Mouse (Mus musculus): ENCODE results near the gene Nme2. TPM values are rescaled to one million over a fixed set of nuclear protein-coding genes. Genes with fewer than 3 reads are reported as not detected.

Nme2 gene
- polyA plus RNA-seq (2021): 404 TPM

DNA sequence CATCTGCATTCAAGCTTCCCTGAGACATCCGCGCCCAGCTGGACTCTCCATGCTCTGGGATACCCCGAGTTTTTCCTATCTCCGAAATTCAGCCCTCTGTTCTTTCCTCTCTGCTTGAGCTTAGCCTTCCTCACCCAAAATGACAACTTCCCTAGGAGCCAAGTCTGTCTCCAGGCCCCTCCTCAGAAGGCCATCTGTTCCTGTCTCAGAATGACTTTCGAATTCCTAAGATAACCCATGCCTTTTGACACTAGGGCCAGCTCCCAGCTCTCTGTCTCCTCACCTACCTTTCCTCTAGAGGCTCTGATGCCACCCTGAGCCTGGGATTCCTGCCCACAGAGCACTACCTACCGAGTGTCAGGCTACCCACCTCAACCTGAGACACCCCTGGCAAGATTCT lies at the start of gene Nme2:
Gene Nme2 (minus strand): TSS at position 101 of the 400 bp plus-strand sequence.
- DNase-seq (ENCODE audit: low read depth, low spot score) (no peak), ATAC-seq (no peak)
- ChIA-PET CTCF (no interaction called here), POLR2A (interaction anchor here (0.6 to 1.0 kb wide), 2 partner anchors 15 to 79 kb away, joined by 3 to 5 read pairs; no protein-coding TSS in a partner anchor)
- no peak for TF ChIP-seq CTCF (IDR thresholded peaks at IDR 0.05)
- in situ Hi-C loops (cut with MboI; ENCODE audit: low pct_unique_long_range_greater_than_20kb): no loop called here
- H3K27me3 ChIP-seq: no peaks in the 10 kb centered on the region

DNA sequence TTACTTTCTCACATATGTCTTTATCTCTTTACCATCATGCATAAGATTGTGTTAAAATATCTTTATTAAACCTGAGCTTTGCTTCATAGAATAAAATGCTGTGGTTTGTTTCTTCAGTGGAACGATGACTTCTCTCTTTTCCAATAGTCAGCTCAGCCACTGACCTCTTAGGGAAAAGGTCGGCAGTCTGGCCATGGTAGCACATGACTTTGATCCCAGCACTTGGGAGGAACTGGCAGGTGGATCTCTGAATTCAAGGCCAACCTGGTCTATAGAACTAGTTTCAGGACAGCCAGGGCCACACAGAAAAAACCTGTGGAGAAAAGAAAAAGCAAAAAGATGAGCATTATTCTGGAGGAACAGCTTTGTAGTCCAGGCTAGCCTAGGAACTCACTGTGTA lies 47.3 kb upstream of the Nme2 start:
- H3K27me3 ChIP-seq: no peaks in the 10 kb centered on the region
- DNase-seq (ENCODE audit: low read depth, low spot score): no peak
- TF ChIP-seq CTCF (IDR thresholded peaks at IDR 0.05): no peak
- CTCF ChIA-PET: interaction anchor here (1.0 kb wide), 1 partner anchor 12 kb away, joined by 4 read pairs; no protein-coding TSS in a partner anchor
- POLR2A ChIA-PET: no interaction called here
- in situ Hi-C loops (cut with MboI; ENCODE audit: low pct_unique_long_range_greater_than_20kb): no loop called here
- no peak for ATAC-seq

DNA sequence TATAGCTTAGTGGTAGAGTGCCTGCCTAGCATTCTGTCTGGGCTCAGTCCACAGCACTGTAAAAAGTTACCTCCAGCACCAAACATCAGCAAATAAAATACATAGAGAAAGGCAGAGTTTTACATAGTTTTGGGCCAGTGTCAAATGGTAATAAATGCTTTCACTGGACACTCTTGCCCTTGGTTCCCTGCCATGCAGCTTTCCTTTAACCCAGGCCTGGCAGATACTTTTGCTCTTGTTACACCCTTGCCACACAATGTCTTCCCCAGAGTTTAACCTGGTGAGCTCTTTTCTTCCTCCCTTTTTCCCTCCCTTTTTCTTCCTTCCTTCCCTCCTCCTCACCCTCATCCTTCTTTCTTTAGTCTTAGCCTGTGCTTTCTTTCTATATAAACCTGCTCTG lies 43.2 kb upstream of the Nme2 start:
- no peak for ATAC-seq
- no peak for DNase-seq (ENCODE audit: low read depth, low spot score)
- no peak for TF ChIP-seq CTCF (IDR thresholded peaks at IDR 0.05)
- in situ Hi-C loops (cut with MboI; ENCODE audit: low pct_unique_long_range_greater_than_20kb): no loop called here
- ChIA-PET CTCF (interaction anchor here (0.7 to 0.8 kb wide), 2 partner anchors 11 to 31 kb away, joined by 3 read pairs; partner anchors contain the start of genes Gm20390 and Nme1), POLR2A (no interaction called here)
- no peaks in the 10 kb centered on the region for H3K27me3 ChIP-seq

DNA sequence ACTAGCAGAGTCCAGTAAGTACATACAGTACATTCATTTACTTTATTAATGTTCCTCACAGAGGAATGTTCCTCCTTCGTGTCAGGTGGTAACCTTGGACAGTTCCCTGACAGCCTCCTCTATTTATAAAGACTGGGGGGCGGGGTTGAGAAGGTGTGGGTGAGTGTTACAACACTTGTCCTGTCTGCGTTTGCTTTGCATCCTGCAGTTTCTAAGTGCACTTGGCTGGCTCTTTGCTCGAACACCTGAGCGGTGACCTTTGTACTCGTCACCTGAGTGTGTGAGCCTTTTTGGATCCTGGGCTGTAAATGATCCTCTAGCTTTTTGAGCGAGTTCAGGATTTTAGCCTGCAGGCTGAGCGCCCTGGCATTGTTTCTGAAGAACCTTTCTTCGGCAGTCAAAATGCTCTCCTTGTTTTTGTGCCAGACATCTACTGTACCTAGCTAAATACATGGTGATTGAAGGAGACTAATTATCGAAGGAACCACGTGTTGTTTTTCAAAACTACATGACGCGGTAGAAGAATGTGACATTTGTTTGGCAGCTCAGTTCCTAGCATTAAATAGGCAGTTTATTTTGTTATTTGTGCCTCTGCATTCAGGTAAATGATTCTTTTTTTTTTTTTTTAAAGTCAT lies 41.2 kb upstream of the Nme2 start:
- no peak for ATAC-seq
- ChIA-PET POLR2A (no interaction called here), CTCF (interaction anchor here (1.6 kb wide), 1 partner anchor 21 kb away, joined by 3 read pairs; no protein-coding TSS in a partner anchor)
- no peak for DNase-seq (ENCODE audit: low read depth, low spot score)
- no peaks in the 10 kb centered on the region for H3K27me3 ChIP-seq
- in situ Hi-C loops (cut with MboI; ENCODE audit: low pct_unique_long_range_greater_than_20kb): no loop called here
- TF ChIP-seq CTCF (IDR thresholded peaks at IDR 0.05): no peak

DNA sequence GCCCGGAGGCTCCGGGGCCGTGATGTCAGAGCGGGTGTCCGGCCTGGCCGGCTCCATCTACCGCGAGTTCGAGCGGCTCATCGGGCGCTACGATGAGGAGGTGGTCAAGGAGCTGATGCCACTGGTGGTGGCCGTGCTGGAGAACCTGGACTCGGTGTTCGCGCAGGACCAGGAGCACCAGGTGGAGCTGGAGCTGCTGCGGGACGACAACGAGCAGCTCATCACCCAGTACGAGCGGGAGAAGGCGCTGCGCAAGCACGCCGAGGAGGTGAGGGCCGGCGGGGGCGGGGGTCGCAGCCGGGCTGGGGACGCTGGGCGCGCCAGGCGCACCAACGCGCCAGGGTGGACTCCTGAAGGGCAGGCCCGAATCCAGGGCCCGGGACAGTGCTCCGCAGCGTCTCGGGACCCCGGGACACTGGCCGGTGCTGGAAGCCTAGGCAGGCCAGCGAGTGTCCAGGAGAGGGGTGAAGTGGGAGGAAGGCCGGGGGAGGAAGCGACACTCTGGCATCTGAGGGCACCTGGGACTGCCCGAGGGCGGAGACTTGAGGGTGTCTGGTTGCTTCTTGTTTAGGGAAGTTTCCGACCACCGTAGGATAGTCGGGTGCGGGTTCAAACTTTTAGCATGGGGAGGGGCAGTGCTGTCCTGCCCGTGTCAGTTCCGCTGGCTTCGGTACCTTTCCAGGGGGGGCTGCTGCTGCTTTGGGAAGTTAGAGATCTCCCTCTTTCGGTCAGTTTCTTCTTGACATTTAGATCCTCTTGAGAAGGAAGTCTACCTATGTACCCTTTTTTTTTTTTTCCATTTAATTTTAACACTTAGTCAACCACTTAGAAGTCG lies 40.5 kb upstream of the Nme2 start:
- CTCF ChIA-PET: interaction anchor here (1.6 kb wide), 1 partner anchor 22 kb away, joined by 3 read pairs; no protein-coding TSS in a partner anchor
- TF ChIP-seq CTCF (IDR thresholded peaks at IDR 0.05): peak; percentile 28
- ATAC-seq: peak; percentile 17

DNA sequence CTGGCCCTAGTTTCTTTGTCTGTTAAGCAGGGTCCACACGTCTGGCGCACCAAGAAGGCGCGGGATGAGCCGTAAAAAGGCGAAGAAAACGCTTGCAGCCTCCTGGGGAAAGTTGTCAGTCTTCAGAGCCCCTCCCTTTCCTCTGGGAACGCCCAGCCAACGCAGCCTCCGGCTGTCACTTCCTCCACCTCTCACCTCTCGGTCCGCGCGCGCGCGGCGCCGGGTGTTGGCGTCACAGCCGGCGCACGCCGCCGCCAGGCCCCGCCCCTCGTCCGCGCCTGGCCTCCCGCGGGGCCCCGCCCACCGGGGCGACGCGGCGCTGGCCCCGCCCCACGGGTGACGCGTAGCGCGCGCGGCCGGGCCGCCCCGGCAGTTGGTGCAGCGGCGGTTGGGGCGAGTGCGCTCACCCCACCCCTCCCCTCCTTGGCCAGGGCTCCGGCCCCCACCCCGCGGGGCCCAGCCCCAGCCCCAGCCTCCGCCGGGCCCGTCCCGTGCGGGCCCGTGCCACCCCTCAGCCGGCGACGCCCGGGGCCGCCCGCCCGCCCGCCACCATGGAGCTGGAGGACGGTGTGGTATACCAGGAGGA lies 39.8 kb upstream of the Nme2 start, which contains the start of gene Spag9:
Gene Spag9 (plus strand): TSS at position 372 of the 586 bp plus-strand sequence.
- ChIA-PET POLR2A (interaction anchor here (0.9 to 1.1 kb wide), 2 partner anchors 26 to 30 kb away, joined by 3 read pairs; no protein-coding TSS in a partner anchor), CTCF (no interaction called here)
- peak; percentile 73 for ATAC-seq
- H3K27me3 ChIP-seq: no peaks in the 10 kb centered on the region
- peak; percentile 68 for DNase-seq (ENCODE audit: low read depth, low spot score)
- in situ Hi-C loops (cut with MboI; ENCODE audit: low pct_unique_long_range_greater_than_20kb): no loop called here
- no peak for TF ChIP-seq CTCF (IDR thresholded peaks at IDR 0.05)

More for the DNA sequence above, 40.5 kb upstream of the Nme2 start:
- POLR2A ChIA-PET: interaction anchor here (0.6 to 0.9 kb wide), 2 partner anchors 31 to 46 kb away, joined by 3 read pairs; no protein-coding TSS in a partner anchor
- in situ Hi-C loops (cut with MboI; ENCODE audit: low pct_unique_long_range_greater_than_20kb): no loop called here
- DNase-seq (ENCODE audit: low read depth, low spot score): no peak
- no peaks in the 10 kb centered on the region for H3K27me3 ChIP-seq

DNA sequence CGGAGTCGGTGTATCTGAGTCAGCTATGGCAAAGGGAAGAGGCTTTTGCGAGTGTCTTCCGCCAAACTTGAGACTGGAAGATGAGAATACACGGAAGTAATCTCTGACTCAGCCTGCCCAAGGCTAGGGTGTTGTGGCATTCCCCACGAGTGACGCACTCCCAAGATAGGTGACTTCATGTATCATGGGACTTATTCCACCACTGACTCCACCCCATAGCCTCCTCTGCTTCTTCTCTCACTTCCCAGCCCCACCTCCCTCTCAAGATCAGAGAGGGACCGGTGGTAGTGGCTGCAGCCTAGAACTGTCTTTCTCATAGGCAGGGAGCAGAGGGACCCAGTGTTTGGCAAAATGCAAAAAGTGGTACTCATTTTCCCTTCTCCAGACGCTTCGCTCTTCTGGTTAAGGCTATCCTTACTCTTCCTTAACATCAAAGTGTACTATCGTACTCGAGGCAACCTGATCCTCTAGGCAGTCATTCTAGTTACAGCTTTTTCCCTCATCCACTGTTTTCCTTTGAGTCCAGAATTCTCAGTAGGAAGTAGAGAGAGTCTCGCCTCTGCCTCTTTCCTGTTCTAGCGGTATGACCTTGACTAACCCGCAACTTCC lies 39.2 kb upstream of the Nme2 start:
- TF ChIP-seq CTCF (IDR thresholded peaks at IDR 0.05): no peak
- in situ Hi-C loops (cut with MboI; ENCODE audit: low pct_unique_long_range_greater_than_20kb): no loop called here
- DNase-seq (ENCODE audit: low read depth, low spot score) (peak; percentile 94), ATAC-seq (peak; percentile 76)
- POLR2A ChIA-PET: interaction anchor here (1.1 to 1.4 kb wide), 2 partner anchors 25 to 27 kb away, joined by 3 read pairs; partner anchors contain the start of gene Nme1
- CTCF ChIA-PET: no interaction called here
- H3K27me3 ChIP-seq: no peaks in the 10 kb centered on the region

DNA sequence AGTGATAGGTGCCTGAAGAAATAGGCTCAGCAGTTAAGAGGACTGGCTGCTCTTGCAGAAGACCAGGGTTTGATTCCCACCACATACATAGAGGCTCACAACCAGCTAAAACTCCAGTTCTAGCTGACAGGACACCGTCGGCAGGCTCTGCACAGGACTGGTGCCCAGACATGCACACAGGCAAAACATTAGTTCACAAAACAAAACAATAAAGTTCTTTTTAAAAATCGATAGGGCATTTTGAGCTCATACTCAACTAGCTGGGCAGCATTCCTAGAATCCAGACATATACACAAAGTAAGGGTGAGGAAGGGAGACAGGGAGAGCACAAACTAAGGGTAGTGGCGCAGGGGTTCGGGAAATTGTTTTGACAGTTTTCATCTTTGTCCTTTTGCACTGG lies 38.5 kb upstream of the Nme2 start:
- CTCF ChIA-PET: no interaction called here
- no peak for DNase-seq (ENCODE audit: low read depth, low spot score)
- no peak for ATAC-seq
- H3K27me3 ChIP-seq: no peaks in the 10 kb centered on the region
- POLR2A ChIA-PET: interaction anchor here (1.1 to 1.4 kb wide), 2 partner anchors 24 to 26 kb away, joined by 3 read pairs; partner anchors contain the start of gene Nme1
- in situ Hi-C loops (cut with MboI; ENCODE audit: low pct_unique_long_range_greater_than_20kb): no loop called here
- TF ChIP-seq CTCF (IDR thresholded peaks at IDR 0.05): no peak

DNA sequence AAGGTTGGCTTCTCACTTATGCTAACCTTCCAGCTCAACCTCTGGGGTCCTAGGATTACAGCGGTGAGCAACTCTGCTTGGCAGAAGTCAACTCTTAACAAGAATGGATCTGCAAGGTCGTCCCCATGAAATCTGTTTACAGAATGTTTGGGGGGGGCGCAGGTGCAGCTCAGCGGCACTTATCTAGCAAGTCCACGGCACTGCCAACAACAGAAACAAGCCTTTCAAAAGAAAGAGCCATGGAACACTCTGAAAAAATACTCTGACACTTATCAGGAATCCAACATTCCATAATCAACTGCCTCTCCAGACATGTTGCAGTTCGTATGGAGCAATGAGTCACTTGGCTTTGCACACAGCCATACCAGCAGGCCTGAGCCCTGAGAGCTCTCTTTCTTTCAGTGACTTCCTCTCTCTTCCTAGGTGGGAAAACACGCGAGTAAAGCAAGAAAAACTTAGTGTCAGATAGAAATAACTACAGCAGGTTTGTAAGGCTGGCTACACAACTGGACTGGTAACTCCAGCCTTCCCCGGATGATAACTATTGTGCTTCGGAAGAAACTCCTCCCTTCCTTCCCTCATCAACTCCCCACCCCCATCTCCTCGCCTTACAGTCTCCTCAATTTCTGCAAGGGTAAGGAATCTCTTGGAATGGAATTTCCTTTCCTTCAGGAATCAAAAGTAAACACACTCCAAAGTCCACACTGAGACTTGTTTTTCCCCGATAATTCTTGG lies 32.4 kb upstream of the Nme2 start:
- TF ChIP-seq CTCF (IDR thresholded peaks at IDR 0.05): no peak
- DNase-seq (ENCODE audit: low read depth, low spot score) (no peak), ATAC-seq (no peak)
- POLR2A ChIA-PET: interaction anchor here (0.6 kb wide), 1 partner anchor 11 kb away, joined by 4 read pairs; no protein-coding TSS in a partner anchor
- CTCF ChIA-PET: interaction anchor here (1.2 kb wide), 1 partner anchor 29 kb away, joined by 3 read pairs; no protein-coding TSS in a partner anchor
- in situ Hi-C loops (cut with MboI; ENCODE audit: low pct_unique_long_range_greater_than_20kb): no loop called here
- no peaks in the 10 kb centered on the region for H3K27me3 ChIP-seq
